Mouse (Mus musculus) heart, postnatal 0 days (tissue): ENCODE data around the gene Nkx2-5.

Experiments
- CTCF ChIP-seq: IDR thresholded peaks from 2 replicates; pipeline ENCODE4 v1.5.1; 2016; ENCODE audit warnings: antibody characterized with exemption, control low read depth, low read depth
- EP300 ChIP-seq: IDR thresholded peaks from 2 replicates; pipeline ENCODE4 v1.6.1; 2016; ENCODE audit warnings: antibody characterized with exemption, low read depth

- TF ChIP-seq EP300 (no peak), CTCF (no peak)
These were observed 28.7 kb upstream of the Nkx2-5 start for GRCm38 (mm10) chr17:26873502-26873901.
